Mouse (Mus musculus) CD4-positive naive resting alpha-beta T cell, adult 76 days (primary cell): ENCODE results near the gene Borcs6. TPM values are rescaled to one million over a fixed set of nuclear protein-coding genes. Genes with fewer than 3 reads are reported as not detected.

ENCODE experiments used
- total RNA-seq: library from RNA; stranded (reverse); gene quantifications from one replicate; pipeline ENCODE4 v1.2.4, GENCODE M21; 2023

Borcs6 gene
- 9.1 TPM for total RNA-seq

GRCm38 (mm10) chr11:69059357-69059974 lies at the start of gene Borcs6:
Gene Borcs6, plus strand, starts transcription at chr11:69059717.

GRCm38 (mm10) chr11:69015644-69016441 lies 43.7 kb upstream of the Borcs6 start, which contains the start of gene Ctc1:
Gene Ctc1, plus strand, starts transcription at chr11:69015911.

GRCm38 (mm10) chr11:69045531-69046394 lies 13.8 kb upstream of the Borcs6 start, which contains the start of gene Aurkb:
Gene Aurkb, plus strand, starts transcription at chr11:69045647.

GRCm38 (mm10) chr11:69070590-69071222 lies 11.2 kb downstream of the Borcs6 start, which contains the start of gene Tmem107:
Gene Tmem107, plus strand, starts transcription at chr11:69070806.

GRCm38 (mm10) chr11:69088103-69088855 lies 28.8 kb downstream of the Borcs6 start, which contains the start of gene Vamp2:
Gene Vamp2, plus strand, starts transcription at chr11:69088490.

GRCm38 (mm10) chr11:69094697-69095429 lies 35.3 kb downstream of the Borcs6 start, which contains the start of gene Per1:
Gene Per1, plus strand, starts transcription at chr11:69095217.

Other genes starting within 250 kb of the Borcs6 start
- gene Ndel1, start 187.9 kb upstream of the Borcs6 start, total RNA-seq, result 90.2 TPM
- gene Rnf222, start 171.2 kb upstream of the Borcs6 start, total RNA-seq, result not detected
- 2,913 TPM for gene Rpl26, start 158.1 kb upstream of the Borcs6 start, total RNA-seq
- gene Odf4, start 132.6 kb upstream of the Borcs6 start, total RNA-seq, result not detected
- 0.50 TPM for gene Arhgef15, start 102.2 kb upstream of the Borcs6 start, total RNA-seq
- 2.9 TPM for gene Slc25a35, start 91.6 kb upstream of the Borcs6 start, total RNA-seq
- gene Rangrf, start 84.5 kb upstream of the Borcs6 start, total RNA-seq, result 2.8 TPM
- gene Pfas, start 51.3 kb upstream of the Borcs6 start, total RNA-seq, result 20.6 TPM
- 19.9 TPM for gene Ctc1, start 43.8 kb upstream of the Borcs6 start, total RNA-seq
- gene Aurkb, start 14.1 kb upstream of the Borcs6 start, total RNA-seq, result 1.5 TPM
- gene Tmem107, start 11.1 kb downstream of the Borcs6 start, total RNA-seq, result not detected
- 260 TPM for gene Vamp2, start 28.8 kb downstream of the Borcs6 start, total RNA-seq
- gene Per1, start 35.5 kb downstream of the Borcs6 start, total RNA-seq, result 696 TPM
- not detected for gene Hes7, start 60.7 kb downstream of the Borcs6 start, total RNA-seq
- not detected for gene 9130213A22Rik, start 62.9 kb downstream of the Borcs6 start, total RNA-seq
- gene Aloxe3, start 66.2 kb downstream of the Borcs6 start, total RNA-seq, result 1.6 TPM
- gene Alox12b, start 97.3 kb downstream of the Borcs6 start, total RNA-seq, result not detected
- 1.1 TPM for gene Alox8, start 138.1 kb downstream of the Borcs6 start, total RNA-seq
- gene Gucy2e, start 177.3 kb downstream of the Borcs6 start, total RNA-seq, result not detected